Mouse (Mus musculus): ENCODE results near the gene Rbfox3. TPM values are rescaled to one million over a fixed set of nuclear protein-coding genes. Genes with fewer than 3 reads are reported as not detected.

Rbfox3 gene
- total and polyA plus RNA-seq, 3 experiments = not detected

DNA sequence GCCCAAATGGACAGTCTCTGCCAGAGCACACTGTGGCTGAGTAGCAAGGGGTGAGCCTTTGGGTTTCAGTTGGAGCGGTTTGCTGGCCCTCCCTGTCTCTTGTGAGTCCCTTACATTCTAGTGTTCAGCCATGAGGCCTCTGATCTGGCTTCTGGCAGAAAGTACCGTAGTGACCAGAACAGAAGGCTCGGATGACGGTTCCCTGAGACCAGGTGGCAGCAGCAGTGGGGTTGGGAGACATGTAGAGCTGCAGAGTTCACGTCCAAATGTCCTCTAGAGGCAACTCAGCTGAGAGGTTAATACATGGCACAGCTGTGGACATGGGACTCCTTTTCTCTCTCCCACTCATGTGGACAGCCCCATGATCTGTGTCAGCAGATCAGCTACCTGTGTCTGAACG lies 404.3 kb downstream of the Rbfox3 start:
- Histone ChIP-seq H3K9ac (ENCODE audit: insufficient read depth, low read depth) (no peak overlapping the region), H3K27me3 (replicated peaks) (peaks cover 100% of the 10 kb centered on the region), H3K4me1 (ENCODE audit: control insufficient read depth in 1 of 2, insufficient read depth in 2 of 2) (peaks cover 3 to 14% of the 10 kb centered on the region in 2 experiments; a peak in 2 of 4 replicates), H3K79me2 (replicated peaks; ENCODE audit: control insufficient read depth, extremely low read depth, insufficient read depth, poor library complexity, severe bottlenecking) (no peaks in the 10 kb centered on the region), H3K4me3 (replicated peaks in 1 of 3; ENCODE audit: low read depth in 2 of 3, low read length in 2 of 3, poor library complexity in 1 of 3) (no peak overlapping the region), H3K9me3 (replicated peaks; ENCODE audit: low read length) (no peaks in the 10 kb centered on the region), H3K36me3 (replicated peaks in 1 of 2; ENCODE audit: control insufficient read depth in 1 of 2, insufficient read depth in 1 of 2, low read length in 1 of 2) (no peaks in the 10 kb centered on the region), H3K4me2 (ENCODE audit: insufficient read depth, low read depth, poor library complexity, severe bottlenecking) (no peak overlapping the region), H3K27ac (ENCODE audit: insufficient read depth, low read depth) (no peak overlapping the region)
- dilution Hi-C loops (cut with MboI; ENCODE audit: extremely low pct_ligation_motif_present, extremely low pct_unique_long_range_greater_than_20kb, low sequenced_read_pairs) = no loop called here
- no peak for TF ChIP-seq E2F4 (IDR thresholded peaks at IDR 0.05; ENCODE audit: insufficient replicate concordance, low read depth, low read length)
- TF ChIP-seq MYC (IDR thresholded peaks at IDR 0.05; ENCODE audit: low read depth, low read length) = no peak
- no peak for TF ChIP-seq JUND (conservative IDR thresholded peaks at IDR 0.05; ENCODE audit: low read depth, low read length)
- no peak for TF ChIP-seq MEF2A (IDR thresholded peaks at IDR 0.05; ENCODE audit: borderline replicate concordance, low read depth, low read length)
- TF ChIP-seq HCFC1 (IDR thresholded peaks at IDR 0.05; ENCODE audit: low read depth, low read length) = no peak
- TF ChIP-seq USF2 (conservative IDR thresholded peaks at IDR 0.05; ENCODE audit: low read depth, low read length) = no peak
- no peak for TF ChIP-seq SIN3A (IDR thresholded peaks at IDR 0.05; ENCODE audit: low read length)
- no peak for TF ChIP-seq RAD21 (IDR thresholded peaks at IDR 0.05; ENCODE audit: low read depth, low read length)
- TF ChIP-seq CTCF (conservative IDR thresholded peaks at IDR 0.05 in 1 of 2, IDR thresholded peaks at IDR 0.05 in 1 of 2; ENCODE audit: low read depth in 2 of 2, low read length in 2 of 2) = no peak
- no peak for TF ChIP-seq ZMIZ1 (IDR thresholded peaks at IDR 0.05; ENCODE audit: low read depth, low read length)
- no peak for TF ChIP-seq IRF4 (IDR thresholded peaks at IDR 0.05; ENCODE audit: low read depth, low read length)
- no peak for TF ChIP-seq BHLHE40 (IDR thresholded peaks at IDR 0.05; ENCODE audit: low read depth, low read length)
- no peak for TF ChIP-seq ZC3H11A (IDR thresholded peaks at IDR 0.05; ENCODE audit: low read depth, low read length)
- no peak for TF ChIP-seq SMC3 (IDR thresholded peaks at IDR 0.05; ENCODE audit: low read depth, low read length)
- no peak for TF ChIP-seq UBTF (IDR thresholded peaks at IDR 0.05; ENCODE audit: low read depth, low read length)
- no peak for TF ChIP-seq RCOR1 (conservative IDR thresholded peaks at IDR 0.05; ENCODE audit: low read depth, low read length)
- TF ChIP-seq MAFK (IDR thresholded peaks at IDR 0.05; ENCODE audit: insufficient replicate concordance, low read length) = no peak
- no peak for TF ChIP-seq CHD1 (IDR thresholded peaks at IDR 0.05; ENCODE audit: low read depth, low read length)
- in situ Hi-C loops (cut with MboI; ENCODE audit: low pct_ligation_motif_present, low pct_unique_long_range_greater_than_20kb, low sequenced_read_pairs) = loop anchor here (10.0 kb wide), 1 partner anchor 62 kb away; no protein-coding TSS in a partner anchor
- no peak for DNase-seq (ENCODE audit: extremely low read depth)

GRCm38 (mm10) chr11:118504180-118504454 lies 407.3 kb downstream of the Rbfox3 start:
- H3K4me1 ChIP-seq (ENCODE audit: control insufficient read depth in 1 of 2, insufficient read depth in 2 of 2) = peaks cover 3 to 14% of the 10 kb centered on the region in 2 experiments; a peak in 2 of 4 replicates
- no peak overlapping the region for H3K4me2 ChIP-seq (ENCODE audit: insufficient read depth, low read depth, poor library complexity, severe bottlenecking)
- no peak for TF ChIP-seq SIN3A (IDR thresholded peaks at IDR 0.05; ENCODE audit: low read length)
- TF ChIP-seq NELFE (IDR thresholded peaks at IDR 0.05; ENCODE audit: low read depth, low read length) = no peak
- no peak for TF ChIP-seq ZC3H11A (IDR thresholded peaks at IDR 0.05; ENCODE audit: low read depth, low read length)
- no peak for TF ChIP-seq CHD2 (IDR thresholded peaks at IDR 0.05; ENCODE audit: low read length)
- no peak for TF ChIP-seq UBTF (IDR thresholded peaks at IDR 0.05; ENCODE audit: low read depth, low read length)
- TF ChIP-seq SMC3 (IDR thresholded peaks at IDR 0.05; ENCODE audit: low read depth, low read length) = no peak
- TF ChIP-seq ETS1 (conservative IDR thresholded peaks at IDR 0.05; ENCODE audit: low read depth, low read length) = no peak
- no peak for TF ChIP-seq PAX5 (IDR thresholded peaks at IDR 0.05; ENCODE audit: low read length)
- H3K4me3 ChIP-seq (replicated peaks in 1 of 3; ENCODE audit: low read depth in 2 of 3, low read length in 2 of 3, poor library complexity in 1 of 3) = no peak overlapping the region
- peaks cover 5% of the 10 kb centered on the region for H3K9me3 ChIP-seq (replicated peaks; ENCODE audit: low read length)
- dilution Hi-C loops (cut with MboI; ENCODE audit: extremely low pct_ligation_motif_present, extremely low pct_unique_long_range_greater_than_20kb, low sequenced_read_pairs) = no loop called here
- peaks cover 98% of the 10 kb centered on the region for H3K27me3 ChIP-seq (replicated peaks)
- H3K9ac ChIP-seq (ENCODE audit: insufficient read depth, low read depth) = no peak overlapping the region
- in situ Hi-C loops (cut with MboI; ENCODE audit: low pct_ligation_motif_present, low pct_unique_long_range_greater_than_20kb, low sequenced_read_pairs) = loop anchor here (10.0 kb wide), 1 partner anchor 59 kb away; no protein-coding TSS in a partner anchor
- H3K27ac ChIP-seq (ENCODE audit: insufficient read depth, low read depth) = no peak overlapping the region
- DNase-seq (ENCODE audit: extremely low read depth) = no peak
- no peaks in the 10 kb centered on the region for H3K79me2 ChIP-seq (replicated peaks; ENCODE audit: control insufficient read depth, extremely low read depth, insufficient read depth, poor library complexity, severe bottlenecking)
- no peaks in the 10 kb centered on the region for H3K36me3 ChIP-seq (replicated peaks in 1 of 2; ENCODE audit: control insufficient read depth in 1 of 2, insufficient read depth in 1 of 2, low read length in 1 of 2)

Data from CH12.LX (cell line).